Mouse (Mus musculus): ENCODE results near the gene Gap43. TPM values are rescaled to one million over a fixed set of nuclear protein-coding genes. Genes with fewer than 3 reads are reported as not detected.

Gene Gap43
- total RNA-seq, 2 experiments from 2014 or later = 204 to 232 TPM

Small RNAs within 50 kb of the gene (microRNA-seq; reads per million reads assigned to microRNA genes)
- gene Mir6540 = 113 to 130 reads per million in 2 experiments
